Mouse (Mus musculus) stomach, postnatal 0 days (tissue): ENCODE measurements around the gene Lyl1. TPM values are rescaled to one million over a fixed set of nuclear protein-coding genes. Genes with fewer than 3 reads are reported as not detected.

Experiments
- ATAC-seq: fragments of 200-750 bp; cut with Nextera tagmentation; 2 replicates; pipeline ENCODE4 v1.8.0; 2017; ENCODE audit not compliant: low FRiP score, low TSS enrichment
- DNase-seq: peaks from one replicate; pipeline ENCODE4 v3.0.0-alpha.2; 2016; ENCODE audit warnings: low spot score
- H3K27ac ChIP-seq: fragments of 300-500 bp; sonication (generic); replicated peaks from 2 replicates; pipeline ENCODE4 v1.5.1; 2014; ENCODE audit warnings: mild to moderate bottlenecking, control low read depth
- H3K27me3 ChIP-seq: fragments of 300-500 bp; sonication (generic); 2 replicates; pipeline ENCODE4 v1.6.1; 2014; ENCODE audit warnings: low read length; ENCODE audit not compliant: control insufficient read depth, insufficient read depth
- H3K36me3 ChIP-seq: fragments of 300-500 bp; sonication (generic); 2 replicates; pipeline ENCODE4 v1.6.1; 2014; ENCODE audit warnings: low read length, mixed read lengths; ENCODE audit not compliant: control insufficient read depth, insufficient read depth
- H3K4me1 ChIP-seq: fragments of 300-500 bp; sonication (generic); replicated peaks from 2 replicates; pipeline ENCODE4 v1.6.1; 2014; ENCODE audit warnings: antibody characterized with exemption; ENCODE audit not compliant: control insufficient read depth, insufficient read depth
- H3K4me2 ChIP-seq: fragments of 300-500 bp; sonication (generic); replicated peaks from 2 replicates; pipeline ENCODE4 v1.6.1; 2014; ENCODE audit warnings: low read depth, mild to moderate bottlenecking, control low read depth, moderate library complexity
- H3K4me3 ChIP-seq: fragments of 300-500 bp; sonication (generic); 2 replicates; pipeline ENCODE4 v1.5.1; 2014; ENCODE audit warnings: low read depth, low read length, control low read depth
- H3K9ac ChIP-seq: fragments of 300-500 bp; sonication (generic); 2 replicates; pipeline ENCODE4 v1.6.1; 2014; ENCODE audit warnings: mild to moderate bottlenecking, low read length, control low read depth, mixed read lengths
- H3K9me3 ChIP-seq: fragments of 300-500 bp; sonication (generic); 2 replicates; pipeline ENCODE4 v1.6.1; 2016; ENCODE audit warnings: low read length; ENCODE audit not compliant: control insufficient read depth
- CTCF ChIP-seq: IDR thresholded peaks from 2 replicates; pipeline ENCODE4 v1.5.1; 2016; ENCODE audit warnings: antibody characterized with exemption, low read depth, mild to moderate bottlenecking, moderate library complexity
- EP300 ChIP-seq: optimal IDR thresholded peaks from 2 replicates; pipeline ENCODE3; 2016; ENCODE audit warnings: antibody characterized with exemption
- WGBS: fragments of 180-500 bp; shearing (Covaris S2); extraction: QIAGEN DNeasy Blood & Tissue Kit; methylation state at CpG from one replicate; pipeline ENCODE4 v1.1.7; 2014; 5-methylcytosine and 5-hydroxymethylcytosine counted together
- polyA plus RNA-seq: library from polyadenylated mRNA; unstranded; fragments of >200 nt; fragmentation: Nextera tagmentation; extraction: Ambion mirVana; gene quantifications from 2 replicates; pipeline ENCODE4 v1.2.1, GENCODE M21; 2015

The Lyl1 gene
- polyA plus RNA-seq, 1 experiment from 2014 or later = 4.0 TPM

GRCm38 (mm10) chr8:84660819-84661457 lies 40.3 kb upstream of the Lyl1 start:
- DNase-seq (peak; percentile 93), ATAC-seq (peak; percentile 6; the same call in 1 of the 2 replicates)
- WGBS = 2% methylated on average over 20 of the region's 20 CpGs

DNA sequence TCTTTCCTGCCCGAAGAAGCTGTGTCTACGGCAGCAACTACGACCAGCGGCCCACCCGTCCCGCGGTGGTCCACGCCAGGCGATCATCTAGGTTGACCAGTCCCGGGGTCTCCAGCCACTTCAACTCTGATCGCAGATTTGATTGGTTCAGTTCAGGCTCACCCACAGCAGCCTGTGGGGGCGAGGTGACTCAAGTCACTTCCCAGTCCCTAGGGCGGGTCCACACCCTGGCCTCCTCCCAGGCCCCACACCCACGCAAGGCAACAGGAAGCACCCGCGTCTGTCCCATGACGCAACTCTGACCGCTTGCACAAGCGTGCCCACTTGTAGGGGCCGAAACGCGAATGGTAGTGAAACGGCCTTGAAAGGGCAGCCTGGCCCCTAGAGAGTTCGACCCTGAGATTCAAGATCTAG lies 39.8 kb upstream of the Lyl1 start:
- Histone ChIP-seq H3K27me3 (no peaks in the 10 kb centered on the region), H3K4me1 (peaks cover 1% of the 10 kb centered on the region; the same call in 1 of the 2 replicates), H3K9me3 (no peaks in the 10 kb centered on the region), H3K4me3 (peak overlapping the region; percentile 82), H3K4me2 (peak overlapping the region; percentile 78), H3K36me3 (no peaks in the 10 kb centered on the region), H3K9ac (peak overlapping the region; percentile 96), H3K27ac (peak overlapping the region; percentile 98)
- WGBS = 1% methylated on average over 24 of the region's 24 CpGs
- TF ChIP-seq CTCF (no peak), EP300 (no peak)
- DNase-seq = peak; percentile 94
- ATAC-seq = peak; percentile 71

More at GRCm38 (mm10) chr8:84660819-84661457, 40.3 kb upstream of the Lyl1 start:
- Histone ChIP-seq H3K27ac (peak overlapping the region; percentile 98), H3K9me3 (no peaks in the 10 kb centered on the region), H3K9ac (peak overlapping the region; percentile 96), H3K4me2 (peak overlapping the region; percentile 78), H3K27me3 (no peaks in the 10 kb centered on the region), H3K36me3 (no peaks in the 10 kb centered on the region), H3K4me3 (peak overlapping the region; percentile 82), H3K4me1 (peaks cover 7% of the 10 kb centered on the region)
- no peak for TF ChIP-seq EP300
- no peak for TF ChIP-seq CTCF

- Histone ChIP-seq H3K36me3 (no peaks in the 10 kb centered on the region), H3K27ac (peak overlapping the region; percentile 98), H3K4me1 (no peaks in the 10 kb centered on the region; the same call in 1 of the 2 replicates), H3K9ac (peak overlapping the region; percentile 96), H3K9me3 (no peaks in the 10 kb centered on the region), H3K4me2 (peak overlapping the region; percentile 78), H3K27me3 (no peaks in the 10 kb centered on the region), H3K4me3 (peak overlapping the region; percentile 82)
- DNase-seq (peak; percentile 65), ATAC-seq (no peak)
- TF ChIP-seq CTCF (no peak), EP300 (no peak)
- WGBS = under 1% methylated on average over 55 of the region's 61 CpGs
Measured at GRCm38 (mm10) chr8:84661961-84662571, 39.2 kb upstream of the Lyl1 start.

DNA sequence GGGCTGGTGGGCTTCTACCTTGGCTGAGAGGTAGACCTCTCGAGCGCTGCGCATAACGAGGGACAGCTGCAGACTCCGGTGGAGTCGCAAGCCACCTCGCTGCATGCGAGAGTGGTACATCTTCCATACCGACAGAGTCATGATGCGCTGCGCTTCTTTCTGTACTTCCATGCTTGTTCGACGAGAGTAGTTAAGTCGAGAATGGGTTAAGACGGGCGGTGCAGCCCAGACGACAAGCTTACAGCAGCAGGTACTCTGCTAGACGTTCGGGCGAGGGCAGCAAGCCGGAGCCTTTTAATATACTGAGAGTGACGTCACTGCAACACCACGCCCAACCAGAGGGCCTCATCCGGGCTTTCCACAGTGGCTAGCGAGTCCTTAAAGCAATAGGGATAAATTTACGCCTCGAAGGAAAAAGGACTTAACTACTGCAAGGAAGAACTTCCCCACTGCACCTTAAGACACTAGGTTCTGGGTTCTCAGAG lies 38.6 kb upstream of the Lyl1 start, which contains the start of gene Ier2:
TSS of gene Ier2 (minus strand) at position 272 of the 485 bp plus-strand sequence.
- TF ChIP-seq CTCF (peak; percentile 16; the same call in 1 of the 2 replicates), EP300 (peak; percentile 67)
- Histone ChIP-seq H3K27ac (peak within 1 kb of the TSS; percentile 98), H3K4me2 (peak within 1 kb of the TSS; percentile 78), H3K9me3 (no peaks in the 10 kb centered on the region), H3K4me3 (peak within 1 kb of the TSS; percentile 82), H3K4me1 (no peaks in the 10 kb centered on the region; the same call in 1 of the 2 replicates), H3K9ac (peak within 1 kb of the TSS; percentile 96), H3K36me3 (no peaks in the 10 kb centered on the region), H3K27me3 (no peaks in the 10 kb centered on the region)
- WGBS = under 1% methylated on average over 27 of the region's 27 CpGs
- ATAC-seq (peak; percentile 75), DNase-seq (peak; percentile 96)

- WGBS = 2% methylated on average over 43 of the region's 43 CpGs
- peak; percentile 78 for ATAC-seq
- Histone ChIP-seq H3K27ac (peak overlapping the region; percentile 98), H3K9me3 (no peaks in the 10 kb centered on the region), H3K9ac (peak overlapping the region; percentile 74), H3K27me3 (no peaks in the 10 kb centered on the region), H3K4me3 (peak overlapping the region; percentile 82), H3K36me3 (no peaks in the 10 kb centered on the region), H3K4me1 (no peaks in the 10 kb centered on the region; the same call in 1 of the 2 replicates), H3K4me2 (peak overlapping the region; percentile 78)
- TF ChIP-seq CTCF (no peak), EP300 (no peak)
- peak; percentile 97 for DNase-seq
Measured at GRCm38 (mm10) chr8:84663483-84664327, 37.6 kb upstream of the Lyl1 start.
